Mouse (Mus musculus): ENCODE results near the gene Fam89b. TPM values are rescaled to one million over a fixed set of nuclear protein-coding genes. Genes with fewer than 3 reads are reported as not detected.

Gene Fam89b
- polyA plus RNA-seq, 1 experiment from 2014 or later = 118 TPM

GRCm38 (mm10) chr19:5704801-5705571 is 24.5 kb downstream of the Fam89b start:
- Histone ChIP-seq H3K36me3 (ENCODE audit: control insufficient read depth, insufficient read depth, low read length) (peaks cover 31% of the 10 kb centered on the region), H3K27ac (ENCODE audit: low read depth, low read length) (peak overlapping the region; percentile 30; the same call in 1 of the 2 replicates), H3K27me3 (replicated peaks; ENCODE audit: control insufficient read depth, insufficient read depth, low read length) (no peaks in the 10 kb centered on the region), H3K9ac (ENCODE audit: low read depth, low read length) (no peak overlapping the region), H3K4me2 (ENCODE audit: low read length) (no peak overlapping the region), H3K4me3 (ENCODE audit: low read length) (no peak overlapping the region), H3K9me3 (ENCODE audit: control insufficient read depth, low read length) (no peaks in the 10 kb centered on the region), H3K4me1 (ENCODE audit: control insufficient read depth, insufficient read depth, low read depth, low read length) (no peaks in the 10 kb centered on the region; the same call in 1 of the 2 replicates)
- 45% methylated on average over 10 of the region's 10 CpGs for WGBS
- ATAC-seq = peak; percentile 51; the same call in 1 of the 2 replicates

GRCm38 (mm10) chr19:5704163-5704800 is 25.2 kb downstream of the Fam89b start, which contains the start of gene Kcnk7:
TSS of gene Kcnk7 (plus strand) at chr19:5704367.
- 73% methylated on average over 17 of the region's 17 CpGs for WGBS
- peaks cover 29% of the 10 kb centered on the region for H3K36me3 ChIP-seq (ENCODE audit: control insufficient read depth, insufficient read depth, low read length)

GRCm38 (mm10) chr19:5695849-5696462 is 33.5 kb downstream of the Fam89b start:
- peak overlapping the region; percentile 46; the same call in 1 of the 2 replicates for H3K9ac ChIP-seq (ENCODE audit: low read depth, low read length)
- H3K4me2 ChIP-seq (ENCODE audit: low read length) = peak overlapping the region; percentile 53
- 9% methylated on average over 41 of the region's 41 CpGs for WGBS
- H3K4me1 ChIP-seq (ENCODE audit: control insufficient read depth, insufficient read depth, low read depth, low read length) = peaks cover 22% of the 10 kb centered on the region
- H3K9me3 ChIP-seq (ENCODE audit: control insufficient read depth, low read length) = no peaks in the 10 kb centered on the region
- H3K4me3 ChIP-seq (ENCODE audit: low read length) = peak overlapping the region; percentile 33
- ATAC-seq = peak; percentile 69; the same call in 1 of the 2 replicates
- H3K27me3 ChIP-seq (replicated peaks; ENCODE audit: control insufficient read depth, insufficient read depth, low read length) = no peaks in the 10 kb centered on the region
- no peak overlapping the region for H3K27ac ChIP-seq (ENCODE audit: low read depth, low read length)
- H3K36me3 ChIP-seq (ENCODE audit: control insufficient read depth, insufficient read depth, low read length) = peaks cover 29% of the 10 kb centered on the region

More at GRCm38 (mm10) chr19:5704163-5704800, 25.2 kb downstream of the Fam89b start, which contains the start of gene Kcnk7:
- H3K4me3 ChIP-seq (ENCODE audit: low read length) = no peak within 1 kb of the TSS
- H3K4me1 ChIP-seq (ENCODE audit: control insufficient read depth, insufficient read depth, low read depth, low read length) = no peaks in the 10 kb centered on the region; the same call in 1 of the 2 replicates
- no peaks in the 10 kb centered on the region for H3K27me3 ChIP-seq (replicated peaks; ENCODE audit: control insufficient read depth, insufficient read depth, low read length)
- H3K9ac ChIP-seq (ENCODE audit: low read depth, low read length) = no peak within 1 kb of the TSS
- 0 out of 2 replicates have a peak, but pooled peaks have one; percentile 13 for ATAC-seq
- H3K4me2 ChIP-seq (ENCODE audit: low read length) = no peak within 1 kb of the TSS
- H3K9me3 ChIP-seq (ENCODE audit: control insufficient read depth, low read length) = no peaks in the 10 kb centered on the region
- H3K27ac ChIP-seq (ENCODE audit: low read depth, low read length) = peak within 1 kb of the TSS; percentile 30; the same call in 1 of the 2 replicates

- no peaks in the 10 kb centered on the region for H3K27me3 ChIP-seq (replicated peaks; ENCODE audit: control insufficient read depth, insufficient read depth, low read length)
- 88% methylated on average over 6 of the region's 6 CpGs for WGBS
- no peak overlapping the region for H3K27ac ChIP-seq (ENCODE audit: low read depth, low read length)
- H3K4me3 ChIP-seq (ENCODE audit: low read length) = no peak overlapping the region
- no peak overlapping the region for H3K4me2 ChIP-seq (ENCODE audit: low read length)
- peaks cover 18% of the 10 kb centered on the region for H3K36me3 ChIP-seq (ENCODE audit: control insufficient read depth, insufficient read depth, low read length)
- no peak for ATAC-seq
- H3K9me3 ChIP-seq (ENCODE audit: control insufficient read depth, low read length) = no peaks in the 10 kb centered on the region
- no peak overlapping the region for H3K9ac ChIP-seq (ENCODE audit: low read depth, low read length)
- peaks cover 35% of the 10 kb centered on the region for H3K4me1 ChIP-seq (ENCODE audit: control insufficient read depth, insufficient read depth, low read depth, low read length)
Measured at GRCm38 (mm10) chr19:5693801-5694200, 35.7 kb downstream of the Fam89b start.

GRCm38 (mm10) chr19:5692913-5693396 is 36.5 kb downstream of the Fam89b start:
- ATAC-seq = no peak
- WGBS = 79% methylated on average over 10 of the region's 10 CpGs
- no peaks in the 10 kb centered on the region for H3K9me3 ChIP-seq (ENCODE audit: control insufficient read depth, low read length)
- H3K4me1 ChIP-seq (ENCODE audit: control insufficient read depth, insufficient read depth, low read depth, low read length) = peaks cover 36% of the 10 kb centered on the region
- peak overlapping the region; percentile 6; the same call in 1 of the 2 replicates for H3K4me3 ChIP-seq (ENCODE audit: low read length)
- no peaks in the 10 kb centered on the region for H3K27me3 ChIP-seq (replicated peaks; ENCODE audit: control insufficient read depth, insufficient read depth, low read length)
- H3K9ac ChIP-seq (ENCODE audit: low read depth, low read length) = peak overlapping the region; percentile 45
- peaks cover 12% of the 10 kb centered on the region; the same call in 1 of the 2 replicates for H3K36me3 ChIP-seq (ENCODE audit: control insufficient read depth, insufficient read depth, low read length)
- H3K4me2 ChIP-seq (ENCODE audit: low read length) = peak overlapping the region; percentile 42
- no peak overlapping the region for H3K27ac ChIP-seq (ENCODE audit: low read depth, low read length)

GRCm38 (mm10) chr19:5692086-5692912 is 37.2 kb downstream of the Fam89b start:
- peak overlapping the region; percentile 97; the same call in 1 of the 2 replicates for H3K4me3 ChIP-seq (ENCODE audit: low read length)
- H3K27me3 ChIP-seq (replicated peaks; ENCODE audit: control insufficient read depth, insufficient read depth, low read length) = no peaks in the 10 kb centered on the region
- H3K27ac ChIP-seq (ENCODE audit: low read depth, low read length) = peak overlapping the region; percentile 35; the same call in 1 of the 2 replicates
- WGBS = 59% methylated on average over 10 of the region's 10 CpGs
- no peaks in the 10 kb centered on the region for H3K9me3 ChIP-seq (ENCODE audit: control insufficient read depth, low read length)
- H3K36me3 ChIP-seq (ENCODE audit: control insufficient read depth, insufficient read depth, low read length) = peaks cover 6% of the 10 kb centered on the region; the same call in 1 of the 2 replicates
- H3K4me1 ChIP-seq (ENCODE audit: control insufficient read depth, insufficient read depth, low read depth, low read length) = peaks cover 42% of the 10 kb centered on the region
- ATAC-seq = no peak
- H3K4me2 ChIP-seq (ENCODE audit: low read length) = peak overlapping the region; percentile 100
- peak overlapping the region; percentile 45 for H3K9ac ChIP-seq (ENCODE audit: low read depth, low read length)

- Histone ChIP-seq H3K9me3 (ENCODE audit: control insufficient read depth, low read length) (no peaks in the 10 kb centered on the region), H3K36me3 (ENCODE audit: control insufficient read depth, insufficient read depth, low read length) (peaks cover 4% of the 10 kb centered on the region; the same call in 1 of the 2 replicates), H3K4me2 (ENCODE audit: low read length) (peak overlapping the region; percentile 100), H3K4me1 (ENCODE audit: control insufficient read depth, insufficient read depth, low read depth, low read length) (peaks cover 45% of the 10 kb centered on the region), H3K27me3 (replicated peaks; ENCODE audit: control insufficient read depth, insufficient read depth, low read length) (no peaks in the 10 kb centered on the region), H3K4me3 (ENCODE audit: low read length) (peak overlapping the region; percentile 97; the same call in 1 of the 2 replicates), H3K27ac (ENCODE audit: low read depth, low read length) (no peak overlapping the region), H3K9ac (ENCODE audit: low read depth, low read length) (0 out of 2 replicates have a peak overlapping the region, but pooled peaks have one; percentile 83)
- WGBS = 89% methylated on average over 5 of the region's 5 CpGs
- no peak for ATAC-seq
Measured at GRCm38 (mm10) chr19:5691601-5692000, 37.9 kb downstream of the Fam89b start.

GRCm38 (mm10) chr19:5690343-5690735 is 39.1 kb downstream of the Fam89b start:
- Histone ChIP-seq H3K9me3 (ENCODE audit: control insufficient read depth, low read length) (no peaks in the 10 kb centered on the region), H3K4me3 (ENCODE audit: low read length) (peak overlapping the region; percentile 97), H3K36me3 (ENCODE audit: control insufficient read depth, insufficient read depth, low read length) (peaks cover 8% of the 10 kb centered on the region), H3K27me3 (replicated peaks; ENCODE audit: control insufficient read depth, insufficient read depth, low read length) (no peaks in the 10 kb centered on the region), H3K4me2 (ENCODE audit: low read length) (peak overlapping the region; percentile 100), H3K9ac (ENCODE audit: low read depth, low read length) (peak overlapping the region; percentile 83), H3K27ac (ENCODE audit: low read depth, low read length) (peak overlapping the region; percentile 87; the same call in 1 of the 2 replicates), H3K4me1 (ENCODE audit: control insufficient read depth, insufficient read depth, low read depth, low read length) (peaks cover 43% of the 10 kb centered on the region)
- no peak for ATAC-seq
- WGBS = 69% methylated on average over 15 of the region's 15 CpGs

Data from hindbrain, embryonic 16.5 days (tissue).